Mouse (Mus musculus) layer of hippocampus, adult 2 months (tissue): ENCODE measurements around the gene Vps36. TPM values are rescaled to one million over a fixed set of nuclear protein-coding genes. Genes with fewer than 3 reads are reported as not detected.

ENCODE experiments used
- DNase-seq, 2 experiments: peaks; one replicate each; pipeline ENCODE4 v3.0.0; 2022; ENCODE audit warnings: low spot score in 2 of 2
- H3K27ac ChIP-seq: fragments of 200-600 bp; 2 replicates; pipeline ENCODE4 v1.8.1; 2022
- H3K4me3 ChIP-seq: fragments of 200-600 bp; 2 replicates; pipeline ENCODE4 v1.8.1; 2022; ENCODE audit warnings: mild to moderate bottlenecking
- CTCF ChIP-seq: fragments of 200-600 bp; conservative IDR thresholded peaks from 2 replicates; pipeline ENCODE4 v1.8.1; 2022; ENCODE audit warnings: antibody characterized with exemption, mild to moderate bottlenecking, moderate library complexity
- long read RNA-seq, 2 experiments: library from polyadenylated mRNA; stranded (forward); transcript quantifications; one replicate each; pipeline ENCODE4 v2.0.0; 2021; ENCODE audit warnings: borderline mapping rate in 2 of 2
- total RNA-seq, 2 experiments: library from RNA; stranded (reverse); gene quantifications; 2 replicates each; pipeline ENCODE4 v1.2.3; 2021

The Vps36 gene
- 10 to 100 TPM; 25.2 to 26.0 TPM for total RNA-seq
- long read RNA-seq, experiment 1, transcript Vps36-201 (14 exons, 3,574 nt): major isoform, 19 of 24 reads
- long read RNA-seq, experiment 1, partial matches to known transcripts: 2 of 24 reads
- long read RNA-seq, experiment 1, other reads (novel, unspliced or antisense): 3 of 24 reads
- long read RNA-seq, experiment 2, transcript Vps36-201 (14 exons, 3,574 nt): major isoform, 35 of 47 reads
- long read RNA-seq, experiment 2, partial matches to known transcripts: 9 of 47 reads
- long read RNA-seq, experiment 2, other reads (novel, unspliced or antisense): 3 of 47 reads

DNA sequence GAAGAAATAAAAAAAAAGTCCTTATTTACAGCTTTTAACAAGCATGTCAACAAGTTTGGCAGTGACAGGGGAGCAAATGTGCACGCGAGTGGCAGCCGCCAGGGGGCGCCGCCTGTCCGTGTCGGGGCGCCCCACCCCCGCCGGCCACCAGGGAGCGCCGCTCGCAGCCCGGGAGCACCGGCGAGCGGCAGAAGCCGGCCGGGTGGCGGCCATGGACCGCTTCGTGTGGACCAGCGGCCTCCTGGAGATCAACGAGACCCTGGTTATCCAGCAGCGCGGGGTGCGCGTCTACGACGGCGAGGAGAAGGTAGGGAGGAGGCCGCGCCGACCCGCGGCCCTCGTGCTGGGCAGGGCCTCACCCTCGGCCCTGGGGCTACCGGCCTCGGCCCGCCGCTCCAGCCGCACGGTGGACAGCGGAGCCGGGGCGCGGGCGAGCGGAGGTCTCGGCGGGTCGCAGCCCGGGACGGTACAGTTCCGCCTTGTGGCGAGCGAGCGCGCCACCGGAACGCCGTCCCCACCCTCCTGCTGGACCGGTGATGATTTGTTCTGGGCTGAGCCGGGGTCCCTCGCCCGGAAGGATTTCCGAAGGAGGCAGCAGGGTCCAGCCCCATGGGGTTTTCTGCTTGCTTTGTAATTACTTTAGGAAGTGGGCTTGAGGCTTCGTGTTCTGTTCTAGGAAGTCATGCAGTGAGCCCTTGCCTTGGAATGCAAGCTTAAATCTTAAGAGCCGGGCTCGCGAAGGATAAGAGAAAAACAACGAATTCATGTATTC, at the start of gene Vps36:
TSS of gene Vps36 (plus strand) at position 150 of the 772 bp plus-strand sequence.
- peak within 1 kb of the TSS; percentile 94 for H3K4me3 ChIP-seq
- TF ChIP-seq CTCF: peak; percentile 94
- peak within 1 kb of the TSS; percentile 99 for H3K27ac ChIP-seq
- peak; percentile 78 to 93 for DNase-seq

GRCm38 (mm10) chr8:22143764-22144491, 48.7 kb upstream of the Vps36 start:
- no peak for TF ChIP-seq CTCF
- Histone ChIP-seq H3K27ac (no peak overlapping the region), H3K4me3 (no peak overlapping the region)
- DNase-seq: no peak

- no peak for TF ChIP-seq CTCF
- Histone ChIP-seq H3K4me3 (no peak overlapping the region), H3K27ac (no peak overlapping the region)
- no peak for DNase-seq
Observed at GRCm38 (mm10) chr8:22145831-22146230, 46.8 kb upstream of the Vps36 start.

DNA sequence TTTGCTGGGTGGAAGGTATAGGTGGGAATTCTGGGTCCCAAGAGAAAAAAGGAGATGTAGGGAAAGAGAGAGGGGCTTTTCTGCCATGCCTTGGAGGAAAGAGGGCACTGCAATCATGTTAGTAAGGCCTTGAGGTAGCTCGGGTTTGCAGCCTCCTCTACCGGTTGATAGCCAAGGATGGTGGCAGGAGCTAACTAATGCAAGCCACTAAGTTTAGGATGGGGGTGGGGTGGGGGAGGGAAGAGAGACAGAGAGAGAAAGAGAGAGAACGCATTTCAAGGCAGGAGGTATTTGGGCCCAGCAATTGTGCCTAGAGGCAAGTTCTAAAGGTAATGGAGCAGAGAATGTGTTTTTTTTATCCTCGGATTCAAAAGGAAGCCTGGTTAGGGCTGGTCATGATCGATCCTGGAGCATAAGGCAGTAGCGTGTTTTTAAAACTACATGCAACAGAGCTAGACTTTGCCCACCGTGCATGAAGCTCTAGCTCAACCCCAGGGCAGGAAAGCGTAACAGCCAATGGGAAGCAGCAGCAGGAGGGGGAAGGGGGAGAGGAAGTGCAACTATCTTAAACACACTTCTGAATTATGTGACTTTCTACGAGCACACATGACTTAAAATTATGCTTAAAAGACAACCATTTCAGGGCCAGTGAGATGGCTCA, 44.8 kb upstream of the Vps36 start:
- no peak for DNase-seq
- no peak overlapping the region for H3K4me3 ChIP-seq
- TF ChIP-seq CTCF: no peak
- no peak overlapping the region for H3K27ac ChIP-seq

GRCm38 (mm10) chr8:22148367-22148740, 44.3 kb upstream of the Vps36 start:
- DNase-seq: no peak
- Histone ChIP-seq H3K4me3 (no peak overlapping the region), H3K27ac (no peak overlapping the region)
- no peak for TF ChIP-seq CTCF

- TF ChIP-seq CTCF: no peak
- no peak overlapping the region for H3K27ac ChIP-seq
- no peak for DNase-seq
- H3K4me3 ChIP-seq: no peak overlapping the region
Observed at GRCm38 (mm10) chr8:22149643-22150344, 42.8 kb upstream of the Vps36 start.

- no peak overlapping the region for H3K4me3 ChIP-seq
Observed at GRCm38 (mm10) chr8:22150345-22150663, 42.3 kb upstream of the Vps36 start.

DNA sequence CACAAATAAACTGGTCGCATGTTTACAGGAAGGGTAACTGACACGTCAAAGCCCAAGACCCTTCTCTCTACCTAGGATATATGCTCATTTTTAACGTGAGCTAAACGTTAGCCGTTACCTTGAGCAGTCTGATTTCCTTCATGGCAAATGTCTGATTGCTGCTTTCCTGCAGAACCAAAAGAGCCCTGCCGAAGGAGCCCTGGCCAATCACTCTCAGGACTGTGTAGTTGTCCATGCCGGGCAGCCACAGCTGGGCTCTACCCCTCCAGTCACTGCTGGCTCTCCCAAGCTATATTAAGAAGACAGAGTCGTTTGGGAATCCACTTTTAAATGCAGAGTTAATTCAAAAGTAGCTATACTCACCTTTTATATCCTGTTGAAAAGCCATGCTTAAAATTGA, 30.4 kb upstream of the Vps36 start:
- Histone ChIP-seq H3K27ac (no peak overlapping the region), H3K4me3 (no peak overlapping the region)
- DNase-seq: no peak
- no peak for TF ChIP-seq CTCF

More at GRCm38 (mm10) chr8:22150345-22150663, 42.3 kb upstream of the Vps36 start:
- TF ChIP-seq CTCF: no peak
- no peak for DNase-seq
- no peak overlapping the region for H3K27ac ChIP-seq

DNA sequence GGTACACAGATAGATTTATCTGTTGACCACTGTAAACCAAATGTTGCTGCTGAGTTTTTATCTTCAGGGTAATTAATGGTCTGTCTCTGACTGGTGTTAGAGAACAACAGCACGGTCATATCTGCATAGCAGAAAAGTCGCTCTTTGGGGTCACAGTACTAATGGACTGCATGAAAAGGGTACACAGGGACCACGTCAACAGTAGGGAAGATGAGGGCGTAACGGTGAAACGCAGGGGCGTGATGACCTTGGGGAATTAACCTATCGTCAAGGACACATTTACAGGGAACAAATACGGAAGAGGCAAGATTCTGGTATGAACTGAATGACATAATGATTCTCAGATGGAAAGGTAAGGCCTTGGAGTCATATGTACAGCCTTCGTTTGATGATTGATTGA, 28.2 kb upstream of the Vps36 start:
- Histone ChIP-seq H3K27ac (no peak overlapping the region), H3K4me3 (no peak overlapping the region)
- no peak for TF ChIP-seq CTCF
- DNase-seq: no peak

- H3K27ac ChIP-seq: peak overlapping the region; percentile 90
Observed at GRCm38 (mm10) chr8:22165251-22166079, 27.1 kb upstream of the Vps36 start.

DNA sequence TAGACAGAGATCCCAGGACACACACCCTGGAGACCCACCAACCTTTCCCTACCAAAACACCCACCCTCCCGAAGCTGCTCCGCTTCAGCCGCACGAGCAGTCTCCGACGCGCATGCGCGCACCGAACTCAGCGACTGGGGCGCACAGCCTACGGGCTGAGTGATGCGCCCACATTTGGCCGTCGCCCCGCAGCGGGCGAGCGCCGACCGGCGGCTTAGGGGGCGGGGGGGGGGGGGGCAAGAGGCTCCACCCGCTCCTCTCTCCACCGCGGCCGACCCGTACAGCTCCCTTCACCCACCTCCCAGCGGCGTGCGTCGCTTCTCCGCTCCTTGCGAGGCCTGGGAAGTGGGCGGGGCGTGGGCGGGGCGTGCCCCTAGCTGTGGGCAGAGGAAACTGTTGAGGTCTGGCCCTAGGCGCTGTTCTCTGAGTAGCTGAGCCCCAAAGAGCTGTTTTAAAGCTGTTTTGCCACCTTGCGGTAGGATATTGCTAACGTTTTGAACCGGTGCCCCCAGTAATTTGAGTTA, 26.5 kb upstream of the Vps36 start, which contains the start of gene Nek3:
TSS of gene Nek3 (minus strand) at position 356 of the 524 bp plus-strand sequence.
- peak; percentile 86 for TF ChIP-seq CTCF
- Histone ChIP-seq H3K4me3 (peak within 1 kb of the TSS; percentile 62), H3K27ac (peak within 1 kb of the TSS; percentile 90)
- peak; percentile 76 to 82 for DNase-seq

More at GRCm38 (mm10) chr8:22165251-22166079, 27.1 kb upstream of the Vps36 start:
- H3K4me3 ChIP-seq: peak overlapping the region; percentile 62
- no peak for DNase-seq
- TF ChIP-seq CTCF: no peak

GRCm38 (mm10) chr8:22169167-22169566, 23.4 kb upstream of the Vps36 start:
- TF ChIP-seq CTCF: no peak
- DNase-seq: no peak
- Histone ChIP-seq H3K27ac (no peak overlapping the region), H3K4me3 (no peak overlapping the region)
